Mouse (Mus musculus) neural tube, embryonic 13.5 days (tissue): ENCODE data around the gene Map3k6. TPM values are rescaled to one million over a fixed set of nuclear protein-coding genes. Genes with fewer than 3 reads are reported as not detected.

Source experiments
- ATAC-seq: fragments of 200-750 bp; cut with Nextera tagmentation; 2 replicates; pipeline ENCODE4 v1.8.0; 2017; ENCODE audit warnings: low read depth, mild to moderate bottlenecking, moderate TSS enrichment, moderate library complexity
- H3K27ac ChIP-seq: fragments of 300-500 bp; sonication (generic); replicated peaks from 2 replicates; pipeline ENCODE4 v1.5.1; 2015; ENCODE audit warnings: moderate library complexity, mild to moderate bottlenecking, inconsistent platforms
- H3K27me3 ChIP-seq: fragments of 300-500 bp; sonication (generic); 2 replicates; pipeline ENCODE4 v1.6.1; 2015; ENCODE audit warnings: mild to moderate bottlenecking, inconsistent platforms
- H3K36me3 ChIP-seq: fragments of 300-500 bp; sonication (generic); 2 replicates; pipeline ENCODE4 v1.6.1; 2015; ENCODE audit warnings: mild to moderate bottlenecking, inconsistent platforms
- H3K4me1 ChIP-seq: fragments of 300-500 bp; sonication (generic); replicated peaks from 2 replicates; pipeline ENCODE4 v1.6.1; 2015; ENCODE audit warnings: inconsistent platforms
- H3K4me2 ChIP-seq: fragments of 300-500 bp; sonication (generic); 2 replicates; pipeline ENCODE4 v1.6.1; 2015; ENCODE audit warnings: inconsistent platforms, mild to moderate bottlenecking, moderate library complexity
- H3K4me3 ChIP-seq: fragments of 300-500 bp; sonication (generic); 2 replicates; pipeline ENCODE4 v1.5.1; 2015; ENCODE audit warnings: mild to moderate bottlenecking, inconsistent platforms
- H3K9ac ChIP-seq: fragments of 300-500 bp; sonication (generic); 2 replicates; pipeline ENCODE4 v1.6.1; 2015; ENCODE audit warnings: moderate library complexity, mild to moderate bottlenecking, inconsistent platforms
- H3K9me3 ChIP-seq: fragments of 300-500 bp; sonication (generic); 2 replicates; pipeline ENCODE4 v1.6.1; 2016; ENCODE audit warnings: inconsistent platforms
- WGBS: fragments of 180-500 bp; shearing (Covaris S2); methylation state at CpG from one replicate; pipeline ENCODE4 v1.1.7; 2015; 5-methylcytosine and 5-hydroxymethylcytosine counted together
- polyA plus RNA-seq: library from polyadenylated mRNA; unstranded; fragments of >200 nt; fragmentation: Nextera tagmentation; extraction: Ambion mirVana; gene quantifications from 2 replicates; pipeline ENCODE4 v1.2.1, GENCODE M21; 2015

Gene Map3k6
- polyA plus RNA-seq, 1 experiment from 2014 or later = 2.7 TPM

- WGBS = 38% methylated on average over 11 of the region's 11 CpGs
- Histone ChIP-seq H3K9ac (no peak overlapping the region), H3K4me3 (peak overlapping the region; percentile 53), H3K36me3 (no peaks in the 10 kb centered on the region), H3K4me1 (peaks cover 10% of the 10 kb centered on the region), H3K9me3 (no peaks in the 10 kb centered on the region), H3K4me2 (peak overlapping the region; percentile 79), H3K27ac (no peak overlapping the region), H3K27me3 (peaks cover 69% of the 10 kb centered on the region)
- ATAC-seq = no peak
Measured at GRCm38 (mm10) chr4:133241910-133242309, 1.3 kb downstream of the Map3k6 start.

GRCm38 (mm10) chr4:133242710-133243109, 2.1 kb downstream of the Map3k6 start:
- H3K27me3 ChIP-seq = peaks cover 77% of the 10 kb centered on the region
- H3K27ac ChIP-seq = no peak overlapping the region
- H3K9me3 ChIP-seq = no peaks in the 10 kb centered on the region
- no peak overlapping the region for H3K9ac ChIP-seq
- 46% methylated on average over 9 of the region's 9 CpGs for WGBS
- no peak for ATAC-seq
- no peak overlapping the region for H3K4me3 ChIP-seq
- H3K36me3 ChIP-seq = no peaks in the 10 kb centered on the region
- no peak overlapping the region for H3K4me2 ChIP-seq
- peaks cover 10% of the 10 kb centered on the region for H3K4me1 ChIP-seq

GRCm38 (mm10) chr4:133243538-133243937, 2.9 kb downstream of the Map3k6 start:
- Histone ChIP-seq H3K9me3 (no peaks in the 10 kb centered on the region), H3K4me3 (no peak overlapping the region), H3K36me3 (no peaks in the 10 kb centered on the region), H3K4me1 (peaks cover 10% of the 10 kb centered on the region), H3K9ac (no peak overlapping the region), H3K27me3 (peaks cover 85% of the 10 kb centered on the region), H3K4me2 (no peak overlapping the region), H3K27ac (no peak overlapping the region)
- ATAC-seq = no peak
- 50% methylated on average over 13 of the region's 13 CpGs for WGBS

- Histone ChIP-seq H3K9me3 (no peaks in the 10 kb centered on the region), H3K4me3 (no peak overlapping the region), H3K27ac (no peak overlapping the region), H3K9ac (no peak overlapping the region), H3K4me2 (no peak overlapping the region), H3K36me3 (no peaks in the 10 kb centered on the region), H3K27me3 (peaks cover 87% of the 10 kb centered on the region), H3K4me1 (peaks cover 10% of the 10 kb centered on the region)
- no peak for ATAC-seq
- 97% methylated on average over 1 of the region's 1 CpGs for WGBS
Measured at GRCm38 (mm10) chr4:133244289-133244688, 3.7 kb downstream of the Map3k6 start.

- no peak overlapping the region for H3K27ac ChIP-seq
- no peak overlapping the region for H3K4me3 ChIP-seq
- 33% methylated on average over 15 of the region's 15 CpGs for WGBS
- ATAC-seq = no peak
- peaks cover 12% of the 10 kb centered on the region for H3K4me1 ChIP-seq
- no peaks in the 10 kb centered on the region for H3K36me3 ChIP-seq
- H3K4me2 ChIP-seq = no peak overlapping the region
- peaks cover 89% of the 10 kb centered on the region for H3K27me3 ChIP-seq
- no peak overlapping the region for H3K9ac ChIP-seq
- no peaks in the 10 kb centered on the region for H3K9me3 ChIP-seq
Measured at GRCm38 (mm10) chr4:133247072-133247471, 6.5 kb downstream of the Map3k6 start.

GRCm38 (mm10) chr4:133247806-133248449, 7.3 kb downstream of the Map3k6 start:
- Histone ChIP-seq H3K4me2 (no peak overlapping the region), H3K4me3 (no peak overlapping the region), H3K9ac (no peak overlapping the region), H3K27ac (no peak overlapping the region), H3K27me3 (peaks cover 89% of the 10 kb centered on the region), H3K36me3 (no peaks in the 10 kb centered on the region), H3K9me3 (no peaks in the 10 kb centered on the region), H3K4me1 (peaks cover 12% of the 10 kb centered on the region)
- 76% methylated on average over 13 of the region's 13 CpGs for WGBS
- no peak for ATAC-seq

GRCm38 (mm10) chr4:133250609-133251008, 10.0 kb downstream of the Map3k6 start:
- Histone ChIP-seq H3K36me3 (no peaks in the 10 kb centered on the region), H3K4me3 (peak overlapping the region; percentile 27), H3K27me3 (peaks cover 95% of the 10 kb centered on the region), H3K4me2 (peak overlapping the region; percentile 53), H3K4me1 (peaks cover 12% of the 10 kb centered on the region), H3K9me3 (no peaks in the 10 kb centered on the region), H3K9ac (peak overlapping the region; percentile 59), H3K27ac (no peak overlapping the region)
- ATAC-seq = peak; percentile 56; the same call in 1 of the 2 replicates
- WGBS = 3% methylated on average over 22 of the region's 22 CpGs

GRCm38 (mm10) chr4:133251214-133251613, 10.6 kb downstream of the Map3k6 start:
- Histone ChIP-seq H3K4me2 (peak overlapping the region; percentile 53), H3K27ac (no peak overlapping the region), H3K27me3 (peaks cover 96% of the 10 kb centered on the region), H3K4me1 (peaks cover 12% of the 10 kb centered on the region), H3K36me3 (no peaks in the 10 kb centered on the region), H3K9me3 (no peaks in the 10 kb centered on the region), H3K9ac (peak overlapping the region; percentile 59), H3K4me3 (peak overlapping the region; percentile 27)
- ATAC-seq = no peak
- WGBS = 1% methylated on average over 31 of the region's 31 CpGs

GRCm38 (mm10) chr4:133252089-133252488, 11.5 kb downstream of the Map3k6 start:
- H3K36me3 ChIP-seq = no peaks in the 10 kb centered on the region
- H3K27ac ChIP-seq = no peak overlapping the region
- H3K4me3 ChIP-seq = no peak overlapping the region
- no peak overlapping the region for H3K9ac ChIP-seq
- H3K4me2 ChIP-seq = no peak overlapping the region
- 43% methylated on average over 4 of the region's 4 CpGs for WGBS
- ATAC-seq = no peak
- H3K4me1 ChIP-seq = peaks cover 12% of the 10 kb centered on the region
- peaks cover 96% of the 10 kb centered on the region for H3K27me3 ChIP-seq
- no peaks in the 10 kb centered on the region for H3K9me3 ChIP-seq

GRCm38 (mm10) chr4:133253412-133253811, 12.8 kb downstream of the Map3k6 start:
- no peak overlapping the region for H3K4me3 ChIP-seq
- H3K4me2 ChIP-seq = no peak overlapping the region
- H3K9ac ChIP-seq = no peak overlapping the region
- WGBS = 50% methylated on average over 12 of the region's 12 CpGs
- H3K4me1 ChIP-seq = peaks cover 12% of the 10 kb centered on the region
- H3K36me3 ChIP-seq = no peaks in the 10 kb centered on the region
- H3K27ac ChIP-seq = no peak overlapping the region
- ATAC-seq = no peak
- peaks cover 93% of the 10 kb centered on the region for H3K27me3 ChIP-seq
- no peaks in the 10 kb centered on the region for H3K9me3 ChIP-seq

GRCm38 (mm10) chr4:133255392-133255791, 14.8 kb downstream of the Map3k6 start:
- no peaks in the 10 kb centered on the region for H3K36me3 ChIP-seq
- no peak overlapping the region for H3K27ac ChIP-seq
- no peak for ATAC-seq
- H3K27me3 ChIP-seq = peaks cover 76% of the 10 kb centered on the region
- no peak overlapping the region for H3K9ac ChIP-seq
- peaks cover 12% of the 10 kb centered on the region for H3K4me1 ChIP-seq
- no peak overlapping the region for H3K4me2 ChIP-seq
- H3K9me3 ChIP-seq = no peaks in the 10 kb centered on the region
- H3K4me3 ChIP-seq = no peak overlapping the region
- 71% methylated on average over 6 of the region's 6 CpGs for WGBS

GRCm38 (mm10) chr4:133256820-133257219, 16.2 kb downstream of the Map3k6 start:
- 19% methylated on average over 24 of the region's 24 CpGs for WGBS
- Histone ChIP-seq H3K9ac (no peak overlapping the region), H3K4me1 (no peaks in the 10 kb centered on the region; the same call in 1 of the 2 replicates), H3K36me3 (no peaks in the 10 kb centered on the region), H3K4me2 (no peak overlapping the region), H3K27ac (no peak overlapping the region), H3K4me3 (no peak overlapping the region), H3K27me3 (peaks cover 61% of the 10 kb centered on the region), H3K9me3 (no peaks in the 10 kb centered on the region)
- ATAC-seq = no peak

GRCm38 (mm10) chr4:133257230-133257629, 16.6 kb downstream of the Map3k6 start:
- H3K4me3 ChIP-seq = no peak overlapping the region
- no peak overlapping the region for H3K9ac ChIP-seq
- no peak overlapping the region for H3K27ac ChIP-seq
- H3K9me3 ChIP-seq = no peaks in the 10 kb centered on the region
- WGBS = 40% methylated on average over 12 of the region's 12 CpGs
- no peak overlapping the region for H3K4me2 ChIP-seq
- no peaks in the 10 kb centered on the region for H3K36me3 ChIP-seq
- H3K27me3 ChIP-seq = peaks cover 57% of the 10 kb centered on the region
- ATAC-seq = no peak
- H3K4me1 ChIP-seq = no peaks in the 10 kb centered on the region; the same call in 1 of the 2 replicates
